Mouse (Mus musculus): ENCODE results near the gene Olfr1231. TPM values are rescaled to one million over a fixed set of nuclear protein-coding genes. Genes with fewer than 3 reads are reported as not detected.

Gene Olfr1231
- total RNA-seq (2023), result not detected

DNA sequence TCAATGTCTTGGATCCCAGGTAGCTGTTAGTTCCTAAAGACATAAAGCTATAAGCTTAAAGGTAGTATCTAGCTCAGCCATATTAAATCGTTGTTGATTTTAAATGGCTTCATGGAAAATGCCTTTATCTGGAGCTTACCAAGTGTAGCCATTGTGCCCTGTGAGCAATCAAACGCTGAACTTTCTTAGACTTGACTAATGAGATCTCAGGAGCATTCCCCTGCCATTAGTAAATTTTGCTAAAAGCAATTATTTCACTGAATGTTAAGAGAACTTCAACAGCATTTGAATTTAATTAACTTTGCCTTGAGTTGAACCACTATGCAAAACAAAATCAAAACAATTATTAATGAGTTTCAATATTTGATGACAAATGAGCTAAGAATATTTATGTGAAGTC, at the start of gene Olfr1231:
Gene Olfr1231, minus strand, starts transcription at position 101 of the 400 bp plus-strand sequence.

DNA sequence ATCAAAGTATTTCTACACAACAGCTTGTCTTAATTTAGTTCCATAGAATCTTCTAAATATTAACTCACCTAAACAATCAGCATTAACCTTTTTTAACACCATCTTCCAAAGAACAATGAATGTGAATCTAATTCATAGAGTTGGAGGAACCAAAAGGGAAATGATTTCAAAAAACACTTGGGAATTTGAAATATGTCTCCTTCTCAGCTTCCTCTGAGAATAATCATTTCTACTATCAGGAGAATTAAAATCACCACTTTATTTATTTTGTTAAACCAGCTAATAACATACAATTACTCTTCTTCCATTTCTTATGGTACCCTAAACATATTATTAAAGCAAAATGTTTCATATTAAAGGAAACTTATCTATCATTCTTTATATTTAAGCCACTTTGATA, 35.4 kb upstream of the Olfr1231 start, which contains the start of gene Olfr1233:
Gene Olfr1233, minus strand, starts transcription at position 101 of the 400 bp plus-strand sequence.

DNA sequence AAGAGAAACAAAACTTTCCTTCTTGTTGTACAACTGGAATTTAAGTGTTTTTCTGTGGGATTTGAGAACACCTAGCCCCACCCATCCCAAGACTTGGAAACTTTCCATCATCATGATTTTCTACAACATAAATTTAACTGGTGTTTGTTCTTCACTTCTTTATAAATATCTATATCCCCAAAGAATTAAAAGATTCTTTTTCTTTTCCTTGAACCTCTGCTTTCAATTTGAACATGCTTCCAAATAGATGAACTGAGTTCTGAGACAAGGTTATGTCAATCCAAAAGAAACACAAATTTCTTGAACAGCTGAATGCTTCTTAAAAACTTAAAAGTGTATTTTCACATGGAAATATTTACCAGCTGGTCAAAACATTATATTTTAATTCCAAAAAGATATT, 22.7 kb upstream of the Olfr1231 start, which contains the start of gene Olfr1232:
Gene Olfr1232, minus strand, starts transcription at position 101 of the 400 bp plus-strand sequence.

DNA sequence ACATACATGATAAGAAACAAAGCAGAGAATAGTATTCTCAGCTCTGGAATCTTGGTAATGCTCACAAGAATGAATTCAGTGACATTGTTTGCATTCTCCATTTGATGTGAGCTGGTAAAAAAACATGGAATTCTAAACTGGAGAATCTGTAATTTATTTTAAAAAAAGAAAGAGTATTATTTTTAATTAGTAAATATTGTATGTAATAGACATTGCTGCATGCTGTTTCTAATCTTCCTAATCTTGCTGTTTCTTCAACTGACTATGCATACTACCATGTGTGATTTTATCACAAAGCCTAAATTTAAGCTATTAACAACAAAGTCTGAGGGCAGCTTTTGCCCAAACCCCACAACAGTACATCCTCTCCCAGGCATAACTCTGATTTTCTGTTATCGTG, 9.7 kb downstream of the Olfr1231 start, which contains the start of gene Olfr1230:
Gene Olfr1230, minus strand, starts transcription at position 101 of the 400 bp plus-strand sequence.

DNA sequence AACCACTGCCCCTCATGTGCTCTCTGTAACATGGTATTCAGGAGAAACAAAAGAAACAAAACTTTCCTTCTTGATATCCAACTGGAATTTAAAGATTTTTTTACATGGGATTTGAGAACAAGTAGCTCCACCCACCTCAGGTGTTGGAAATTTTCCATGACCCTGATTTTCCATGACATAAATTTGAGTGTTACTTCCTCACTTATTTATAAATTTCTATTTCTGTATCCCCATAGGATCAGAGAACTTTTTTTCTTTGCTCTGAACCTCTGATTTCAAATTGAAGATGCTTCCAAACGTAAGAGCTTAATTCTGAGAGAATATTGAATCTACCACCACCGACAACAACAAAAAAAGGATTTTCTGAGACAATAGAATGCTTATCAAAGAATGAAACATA, 19.0 kb downstream of the Olfr1231 start, which contains the start of gene Olfr1229:
Gene Olfr1229, minus strand, starts transcription at position 101 of the 400 bp plus-strand sequence.

DNA sequence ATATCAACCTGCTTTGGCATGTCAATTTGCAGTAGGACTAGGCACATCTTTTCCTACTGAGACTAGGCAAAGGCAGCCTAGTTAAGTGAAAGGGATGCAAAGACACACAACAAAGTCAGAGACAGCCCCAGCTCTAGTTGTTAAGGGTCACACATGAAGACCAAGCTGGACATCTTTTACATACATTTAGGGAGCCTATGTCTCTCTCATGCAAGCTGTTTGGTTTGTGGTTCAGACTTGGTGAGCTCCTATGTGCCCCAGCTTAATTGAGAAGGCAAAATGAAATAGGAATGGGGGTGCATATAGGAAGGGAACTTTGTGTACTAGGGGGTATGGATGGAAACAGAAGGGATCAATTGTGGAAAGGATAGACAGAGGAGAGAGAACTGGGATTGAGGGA, 52.9 kb downstream of the Olfr1231 start, which contains the start of gene Olfr1228:
Gene Olfr1228, minus strand, starts transcription at position 101 of the 400 bp plus-strand sequence.

Other genes starting within 250 kb of the Olfr1231 start
- gene Olfr1218, start 245.9 kb downstream of the Olfr1231 start, total RNA-seq (2023), result not detected
- not detected for gene Olfr1219, start 223.6 kb downstream of the Olfr1231 start, total RNA-seq (2023)
- gene Olfr1220, start 200.2 kb downstream of the Olfr1231 start, total RNA-seq (2023), result not detected
- gene Olfr1221, start 189.8 kb downstream of the Olfr1231 start, total RNA-seq (2023), result not detected
- gene Olfr1222, start 174.0 kb downstream of the Olfr1231 start, total RNA-seq (2023), result not detected
- not detected for gene Olfr1223, start 155.5 kb downstream of the Olfr1231 start, total RNA-seq (2023)
- not detected for gene Olfr1224-ps1, start 143.0 kb downstream of the Olfr1231 start, total RNA-seq (2023)
- not detected for gene Olfr1225, start 132.4 kb downstream of the Olfr1231 start, total RNA-seq (2023)
- gene Olfr1226, start 107.0 kb downstream of the Olfr1231 start, total RNA-seq (2023), result not detected
- not detected for gene Olfr1228, start 53.0 kb downstream of the Olfr1231 start, total RNA-seq (2023)
- not detected for gene Olfr1229, start 19.1 kb downstream of the Olfr1231 start, total RNA-seq (2023)
- gene Olfr1230, start 9.8 kb downstream of the Olfr1231 start, total RNA-seq (2023), result not detected
- gene Olfr1232, start 22.6 kb upstream of the Olfr1231 start, total RNA-seq (2023), result not detected
- gene Olfr1233, start 35.3 kb upstream of the Olfr1231 start, total RNA-seq (2023), result not detected
- not detected for gene Olfr1234, start 57.8 kb upstream of the Olfr1231 start, total RNA-seq (2023)
- gene Olfr1238, start 102.6 kb upstream of the Olfr1231 start, total RNA-seq (2023), result not detected
- gene Olfr1239, start 113.3 kb upstream of the Olfr1231 start, total RNA-seq (2023), result not detected
- not detected for gene Olfr1240, start 135.9 kb upstream of the Olfr1231 start, total RNA-seq (2023)
- not detected for gene Olfr1241, start 180.1 kb upstream of the Olfr1231 start, total RNA-seq (2023)
- gene Olfr1242, start 191.3 kb upstream of the Olfr1231 start, total RNA-seq (2023), result not detected
- gene Olfr1243, start 224.4 kb upstream of the Olfr1231 start, total RNA-seq (2023), result not detected

Data from neutrophil, adult 83 days (primary cell).